Mouse (Mus musculus) embryonic fibroblast, embryonic 13.5 days (primary cell): ENCODE data around the gene Ccdc148.

Experiments used
- CTCF ChIP-seq: IDR thresholded peaks from 2 replicates; pipeline ENCODE4 v1.5.1; 2011; ENCODE audit warnings: mild to moderate bottlenecking, control low read depth, low read length, moderate library complexity, borderline replicate concordance; ENCODE audit not compliant: insufficient read depth
- POLR2A ChIP-seq: IDR thresholded peaks from 2 replicates; pipeline ENCODE4 v1.6.1; 2011; ENCODE audit warnings: low read depth, mild to moderate bottlenecking, control low read depth, low read length, moderate library complexity

DNA sequence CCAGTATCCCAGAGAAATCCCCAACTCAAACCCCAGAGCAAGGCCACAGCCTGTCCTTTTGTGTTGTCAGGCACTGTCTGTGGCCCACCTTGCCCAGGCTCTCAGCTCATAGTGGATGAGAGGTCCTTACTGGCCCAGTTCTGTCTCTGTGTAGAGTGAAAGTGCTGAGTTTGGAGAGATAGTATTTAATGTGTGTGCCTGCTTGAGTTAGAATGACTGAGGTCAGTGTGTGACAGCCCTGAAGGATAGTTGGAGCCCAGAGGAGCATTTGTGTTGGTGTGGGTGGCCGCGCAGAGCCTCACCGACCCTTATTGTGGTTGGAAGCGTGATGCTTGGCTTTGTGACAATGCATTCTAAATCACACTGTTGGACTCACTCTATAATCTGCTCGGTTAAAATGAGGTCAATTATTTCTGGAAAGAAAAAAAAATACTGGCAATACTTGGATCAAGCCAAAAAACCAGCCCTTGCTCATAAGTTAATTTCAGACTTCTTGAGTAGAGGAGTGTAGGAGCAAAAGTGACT lies 29.2 kb upstream of the Ccdc148 start:
- TF ChIP-seq CTCF (no peak), POLR2A (no peak)
